Mouse (Mus musculus) cerebellum, adult 18-20 months (tissue): ENCODE measurements at regions not wholly inside any gene's neighbourhood (a gene's known extent, or its start where the extent isn't known, plus 50 kb on each side); places are given as distances from the start of the nearest gene placed in this dataset.

Experiments
- DNase-seq, 2 experiments: peaks; one replicate each; pipeline ENCODE4 v3.0.0; 2021

DNA sequence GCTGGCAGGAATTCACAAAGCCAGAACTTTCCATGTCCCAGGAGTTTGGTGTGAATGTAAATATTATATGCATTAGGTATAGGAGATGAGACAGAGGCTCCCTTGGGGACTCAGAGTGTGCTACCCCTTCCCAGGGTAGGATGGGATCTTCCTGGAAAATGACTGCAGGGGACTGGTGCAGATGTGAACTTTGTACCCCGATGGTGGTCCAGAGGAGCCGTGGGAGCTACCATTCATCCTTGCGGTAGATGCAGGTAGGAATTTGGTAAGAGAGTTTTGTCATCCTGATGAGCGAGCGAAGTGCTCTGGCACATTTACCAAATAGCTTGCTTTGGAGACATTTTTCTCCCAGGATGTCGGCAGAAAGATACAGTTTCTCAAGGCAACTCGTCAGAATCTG is 59.7 kb upstream of the Ppara start:
- peak in 1 of 2 experiments; percentile 33 for DNase-seq

DNA sequence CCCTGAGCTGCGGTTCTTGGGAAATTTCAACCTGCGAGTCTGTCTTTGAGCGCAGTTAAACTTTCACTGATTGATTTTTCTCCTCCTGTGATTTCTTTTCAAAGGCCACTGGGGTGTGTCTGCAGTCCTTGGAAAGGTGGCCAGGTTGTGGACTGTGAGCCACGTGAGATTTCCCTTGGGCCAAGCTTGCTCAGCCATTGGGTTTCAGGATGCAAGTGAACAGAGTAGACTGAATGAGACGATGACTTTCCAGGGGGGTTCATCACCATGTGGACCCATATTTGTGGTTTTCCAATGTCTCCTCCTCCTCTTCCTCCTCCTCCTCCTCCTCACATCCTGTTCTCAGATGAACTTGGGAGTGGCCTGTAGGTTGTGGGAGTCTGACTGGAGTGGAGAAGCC is 59.0 kb upstream of the Ppara start:
- DNase-seq, result peak in 1 of 2 experiments; percentile 53

DNA sequence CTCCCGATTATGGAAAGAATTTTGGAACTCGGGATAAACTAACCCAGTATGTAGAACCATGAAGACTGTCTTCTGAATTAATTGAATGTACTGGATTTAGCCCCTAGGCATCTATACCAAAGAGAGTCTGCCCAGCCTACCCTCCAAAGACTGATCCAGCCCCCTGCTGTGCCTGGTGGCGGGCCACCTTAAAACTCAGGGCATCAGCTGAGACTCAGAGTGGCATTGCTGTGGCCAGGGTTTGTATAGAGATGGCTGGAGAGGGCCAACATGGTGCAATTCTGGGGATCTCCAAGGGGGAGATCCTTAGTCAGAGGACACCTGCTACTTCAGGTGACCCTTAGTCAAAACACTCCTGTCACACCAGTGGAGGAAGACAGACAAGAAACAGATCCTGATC is 58.6 kb upstream of the Ppara start:
- DNase-seq, result peak in 1 of 2 experiments; percentile 52

DNA sequence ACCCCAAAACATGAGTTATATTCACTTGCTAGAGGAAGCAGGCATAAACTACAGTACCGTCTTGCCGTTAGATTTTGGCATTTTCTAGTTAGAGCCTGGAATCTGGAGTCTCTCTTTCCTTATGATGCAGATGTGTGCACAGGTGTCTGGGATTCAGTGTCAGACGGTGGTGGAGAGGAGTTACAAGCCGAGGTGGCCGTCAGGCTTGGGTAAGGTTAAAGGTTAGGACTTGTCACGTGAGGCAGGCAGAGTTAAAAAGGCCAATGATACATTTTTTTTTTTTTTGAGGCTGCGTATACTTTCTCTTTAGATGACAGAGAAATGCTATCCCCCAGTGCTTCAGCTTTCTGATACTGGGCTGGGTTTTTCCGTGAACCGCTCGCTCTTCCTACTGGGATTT is 57.9 kb upstream of the Ppara start:
- no peak for DNase-seq

DNA sequence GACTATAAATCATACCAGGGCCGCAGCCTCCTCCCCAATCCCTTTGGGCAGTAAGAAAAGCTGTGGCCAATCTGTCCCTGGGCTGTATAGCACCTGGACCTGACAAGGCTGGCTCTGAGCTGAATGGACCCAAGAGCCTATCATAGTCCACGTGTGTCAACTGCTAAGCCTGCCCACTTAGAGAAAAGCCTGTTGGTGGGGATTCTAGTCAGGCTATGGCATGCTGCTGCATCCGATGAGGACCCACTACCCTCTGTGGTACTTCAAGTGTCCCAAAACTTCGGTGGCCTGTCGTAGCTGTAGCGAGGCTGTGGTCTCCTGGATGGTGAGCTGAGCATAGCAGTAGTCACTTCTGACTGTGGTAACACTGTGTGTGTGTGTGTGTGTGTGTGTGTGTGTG is 57.4 kb upstream of the Ppara start:
- peak; percentile 49 to 52 for DNase-seq

DNA sequence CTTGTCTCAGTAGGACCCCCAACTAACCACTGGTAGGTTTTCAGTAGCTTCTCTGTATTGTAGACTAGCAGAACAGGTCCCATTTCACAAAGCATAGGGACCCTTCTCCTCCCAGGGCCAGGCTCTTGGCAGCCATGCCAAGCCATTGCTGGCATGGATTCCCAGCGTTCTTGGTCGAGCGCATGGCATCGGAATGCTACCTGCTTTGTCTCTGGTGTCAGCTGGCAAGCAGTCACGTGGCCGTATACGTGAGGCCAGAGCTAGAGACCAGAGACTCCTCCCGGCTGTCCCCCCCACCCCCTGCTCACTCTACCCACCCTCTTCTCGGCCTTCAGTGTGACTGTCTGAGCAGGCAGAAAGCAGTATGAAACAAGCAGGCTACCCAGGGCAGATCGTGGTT is 56.9 kb upstream of the Ppara start:
- peak; percentile 86 to 87 for DNase-seq

DNA sequence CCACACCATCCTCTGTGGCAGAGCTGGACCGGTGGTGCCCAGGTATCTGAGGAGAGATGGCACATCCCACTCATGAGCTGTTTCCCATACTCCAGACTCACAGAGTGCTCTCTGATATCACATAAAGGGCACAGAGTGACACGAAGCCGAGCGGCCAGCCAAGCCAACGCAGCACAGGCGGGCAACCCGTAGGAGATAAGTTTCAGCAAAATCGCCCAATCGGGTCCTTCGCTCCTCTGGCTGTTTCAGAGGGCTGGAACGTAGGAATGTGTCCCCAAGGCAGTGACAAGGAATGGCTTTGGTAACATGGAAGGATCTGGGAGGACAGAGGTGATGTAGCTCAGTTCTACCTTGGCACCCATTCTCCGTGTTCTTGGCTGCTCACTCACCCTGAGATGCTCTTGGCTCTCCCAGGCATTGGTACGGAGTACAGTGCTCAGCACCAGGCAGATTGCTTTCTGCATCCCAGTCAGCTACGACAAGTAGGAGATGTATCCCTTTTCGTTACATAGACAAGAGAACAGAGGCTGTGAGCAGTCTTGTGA is 56.4 kb upstream of the Ppara start:
- DNase-seq, result peak; percentile 61 to 66

DNA sequence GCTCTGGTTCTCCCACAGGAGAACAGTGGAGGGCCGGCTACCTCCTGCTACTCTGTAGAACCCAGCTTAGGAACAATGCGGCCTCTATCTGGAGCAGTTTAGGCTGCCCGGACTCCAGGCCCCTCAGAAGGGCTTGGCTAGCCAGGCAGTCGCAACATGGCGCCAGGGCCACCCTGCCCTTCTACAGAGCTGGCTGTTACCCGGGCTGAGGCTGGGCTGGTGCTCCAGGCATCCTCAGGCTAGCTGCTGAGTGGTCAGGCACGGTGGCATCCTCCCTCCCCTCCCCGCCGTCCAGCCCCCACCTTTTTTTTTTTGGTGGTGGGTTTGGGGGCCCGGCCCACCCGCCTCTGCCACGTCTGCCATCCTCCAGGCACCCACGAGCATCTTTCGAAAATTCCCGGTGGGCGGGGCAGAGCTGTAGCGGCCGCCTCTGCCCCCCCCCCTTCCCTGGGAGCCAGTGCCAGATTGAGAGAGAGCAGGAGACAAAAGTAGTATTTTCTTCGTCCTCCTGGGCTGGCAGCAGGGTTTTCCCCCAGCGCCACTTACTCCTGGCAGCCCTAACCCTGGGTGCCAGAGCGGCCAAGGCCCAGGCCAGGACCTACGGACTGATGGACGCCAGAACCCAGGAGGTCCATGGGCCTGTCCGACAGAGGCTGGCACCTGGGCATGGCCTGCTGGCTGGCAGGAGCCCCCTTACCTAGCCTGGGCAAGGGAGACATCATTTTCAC is 55.6 kb upstream of the Ppara start:
- peak; percentile 72 to 74 for DNase-seq

DNA sequence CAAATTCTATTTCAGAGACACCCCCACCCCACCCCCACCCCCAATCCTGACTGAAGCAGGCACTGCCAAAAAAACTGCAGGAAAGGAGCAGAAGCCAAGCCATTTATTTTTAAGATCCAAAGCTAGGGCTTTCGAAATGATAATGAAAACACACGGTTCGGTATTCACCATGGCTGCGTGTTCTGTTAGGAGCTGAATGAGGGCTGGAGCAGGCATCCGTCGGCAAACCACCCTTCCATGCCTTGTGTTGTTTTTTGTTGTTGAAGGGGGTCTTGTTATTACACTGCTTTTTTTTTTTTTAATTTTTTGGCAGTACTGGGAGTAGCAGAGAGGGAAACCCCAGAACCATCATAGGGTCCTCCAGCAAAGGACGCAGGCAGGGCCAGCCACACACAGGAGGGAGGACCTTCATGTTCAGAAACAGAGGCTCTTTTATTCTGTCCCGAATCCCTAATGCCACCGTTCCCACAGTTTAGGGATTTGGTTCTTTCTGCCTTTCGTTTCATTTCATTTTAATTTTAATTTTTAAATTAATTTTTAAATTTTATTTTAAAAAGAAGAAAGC is 54.8 kb upstream of the Ppara start:
- DNase-seq, result peak in 1 of 2 experiments; percentile 47

DNA sequence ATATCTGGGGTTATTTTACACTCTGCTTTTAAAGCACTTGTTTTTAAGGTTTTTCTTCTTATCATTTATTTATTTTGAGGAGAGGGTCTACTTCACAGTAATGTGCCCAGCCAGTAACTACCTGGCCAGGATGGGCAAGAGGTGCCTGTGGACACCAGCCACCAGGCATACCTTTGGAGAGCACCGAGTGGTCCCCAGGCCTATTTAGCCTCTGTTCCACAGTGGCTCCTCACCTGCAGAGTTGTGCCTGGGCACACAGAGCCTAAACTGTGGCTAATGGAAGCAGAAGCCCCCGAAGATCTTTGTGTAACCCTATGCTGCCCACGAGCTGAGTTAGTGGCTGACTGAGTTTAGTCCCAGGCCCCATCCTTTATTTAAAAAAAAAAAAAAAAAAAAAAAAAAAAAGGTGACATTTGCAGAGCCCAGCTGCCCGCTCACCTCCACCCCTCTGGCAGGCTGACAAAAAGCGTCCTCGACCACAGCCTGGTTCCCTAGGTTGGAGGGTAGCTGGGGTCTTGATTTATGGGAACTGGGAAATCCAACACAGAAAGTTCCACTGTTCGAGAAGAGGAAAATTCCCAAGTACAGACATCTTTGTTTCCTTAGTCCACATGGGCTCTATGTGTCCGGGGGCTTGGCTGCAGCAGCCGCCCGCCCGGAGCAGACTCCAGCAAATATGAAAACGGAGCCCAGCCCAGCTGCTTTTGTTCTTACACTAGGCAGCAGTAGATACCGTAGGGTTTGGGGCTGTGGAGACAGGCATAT is 54.1 kb upstream of the Ppara start:
- peak in 1 of 2 experiments; percentile 64 for DNase-seq

DNA sequence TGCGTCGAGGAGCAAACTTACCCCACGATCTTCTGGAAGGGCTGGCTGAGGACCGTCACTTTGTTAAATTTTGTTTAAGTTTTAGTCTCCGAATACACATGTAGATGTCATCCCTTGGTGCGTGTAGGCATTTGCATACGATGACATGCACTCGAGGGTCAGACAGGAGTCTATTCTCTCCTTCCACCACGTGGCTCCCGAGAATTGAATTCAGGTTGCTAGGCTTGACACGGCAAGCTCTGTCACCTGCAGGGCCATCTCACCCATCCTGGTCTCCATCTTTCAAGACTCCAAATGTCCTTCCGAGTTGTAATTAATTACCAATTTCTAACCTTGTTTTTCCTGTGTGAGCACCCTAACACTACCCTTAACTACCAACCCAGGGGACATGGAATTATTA is 52.7 kb upstream of the Ppara start:
- DNase-seq, result peak in 1 of 2 experiments; percentile 43

DNA sequence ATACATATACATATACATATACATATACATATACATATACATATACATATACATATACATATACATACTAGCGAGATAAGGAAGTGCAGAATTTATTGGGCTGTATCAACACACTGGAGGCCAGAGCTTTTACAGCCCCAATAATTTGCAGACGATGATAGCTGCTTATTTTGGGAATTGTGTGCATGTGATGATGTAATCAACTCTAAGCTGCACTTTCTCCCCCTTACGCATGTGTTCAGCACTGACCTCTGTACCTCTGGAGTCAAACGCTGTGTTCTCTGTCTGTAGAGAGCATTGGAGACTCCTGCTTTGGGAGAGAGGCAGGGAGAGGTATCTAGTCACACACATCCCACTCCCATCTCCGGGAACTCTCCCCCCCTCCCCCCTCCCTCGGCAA is 52.0 kb upstream of the Ppara start:
- no peak for DNase-seq

DNA sequence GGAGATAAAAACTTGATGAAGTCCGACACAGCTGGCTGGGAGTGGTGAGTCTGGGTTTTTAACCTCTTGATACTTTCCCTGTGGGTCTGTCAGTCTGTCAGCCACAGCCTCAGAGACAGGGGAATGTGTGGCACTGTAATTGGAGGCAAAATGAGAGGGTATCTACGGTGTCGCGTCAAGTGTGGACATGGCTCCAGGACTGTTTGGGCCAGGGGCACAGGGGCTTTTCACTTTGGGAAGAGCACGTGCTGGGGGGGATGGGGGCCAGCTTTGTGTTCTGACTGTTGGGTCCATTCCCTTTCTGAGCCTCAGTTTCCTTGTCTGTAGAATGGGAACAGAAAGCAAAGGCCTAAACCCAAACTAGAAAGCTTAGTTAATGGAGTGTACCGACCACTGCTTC is 51.5 kb upstream of the Ppara start:
- no peak for DNase-seq

DNA sequence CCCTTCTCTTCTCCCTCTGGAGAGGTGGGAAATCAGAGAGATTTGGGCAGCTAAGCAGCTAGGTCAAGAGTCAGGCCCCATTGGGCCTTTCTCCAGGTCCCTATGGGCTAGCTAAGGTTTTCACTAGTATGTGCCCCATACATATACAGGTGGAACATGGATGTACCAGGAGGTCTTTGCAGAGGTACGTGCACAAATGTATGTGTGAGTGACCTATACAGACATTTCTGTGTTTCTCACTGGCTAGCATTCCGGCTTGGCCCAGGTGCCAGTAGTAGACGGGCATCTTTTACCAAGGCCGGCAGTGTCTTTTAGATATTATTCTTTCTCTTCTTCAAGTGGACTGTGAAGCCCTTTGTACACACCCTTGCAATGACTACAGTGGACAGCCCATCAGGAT is 51.1 kb upstream of the Ppara start:
- no peak for DNase-seq

DNA sequence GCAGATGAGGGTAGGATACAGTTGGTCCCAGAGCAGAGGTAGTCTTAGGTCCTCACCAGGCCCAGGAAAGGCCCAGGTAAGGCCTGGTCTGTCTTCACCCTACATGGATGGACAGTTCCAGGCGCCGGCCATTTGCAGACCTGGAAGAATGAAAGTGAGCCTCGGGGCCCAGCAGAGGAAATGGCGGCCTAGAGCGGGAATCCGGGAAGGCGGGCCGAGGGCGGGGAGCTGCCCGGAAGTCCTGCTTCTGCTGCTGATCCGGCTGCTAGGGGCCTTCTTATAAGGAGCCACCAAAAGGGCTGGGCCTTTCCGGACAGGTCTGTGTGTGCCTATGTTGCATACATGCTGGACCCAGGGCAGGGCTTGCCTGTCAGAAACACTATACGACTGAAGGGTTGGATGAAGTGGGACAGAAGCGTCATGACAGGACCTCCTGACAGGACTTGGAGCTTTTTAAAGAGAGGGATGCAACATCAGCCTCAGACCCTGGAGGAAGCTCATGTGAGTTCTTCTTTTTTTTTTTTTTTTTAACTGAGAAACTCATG is 50.5 kb upstream of the Ppara start:
- no peak for DNase-seq

DNA sequence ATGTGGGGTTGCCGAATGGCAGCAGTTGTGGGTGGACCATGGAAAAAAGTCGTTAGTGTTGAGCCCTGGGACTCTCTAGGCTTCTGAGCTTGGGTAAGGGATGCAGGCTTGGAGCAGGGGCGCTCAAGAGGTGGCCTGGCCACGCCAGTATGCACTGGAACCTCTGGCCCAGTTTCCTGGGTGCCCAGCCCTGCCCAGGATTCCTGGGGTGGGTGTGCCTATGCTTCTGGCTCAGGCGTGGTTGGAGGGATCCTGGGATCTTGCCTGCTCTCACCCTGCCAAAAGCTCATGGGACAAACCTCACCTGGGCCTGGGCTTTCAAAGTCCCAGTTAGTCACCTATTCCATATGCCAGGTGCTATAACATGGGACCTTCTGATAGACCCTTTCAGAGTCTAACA is 49.9 kb upstream of the Ppara start:
- DNase-seq, result no peak
